Mouse (Mus musculus) skeletal muscle tissue, adult 2 months (tissue): ENCODE results near the gene Mlana.

Experiments used
- DNase-seq: peaks from one replicate; pipeline ENCODE4 v3.0.0-alpha.2; 2012; ENCODE audit warnings: low read depth, low spot score

Gene Mlana

GRCm38 (mm10) chr19:29697245-29697874 lies at the start of gene Mlana:
TSS of gene Mlana (plus strand) at chr19:29697824.
- no peak for DNase-seq

- DNase-seq: no peak
Observed at GRCm38 (mm10) chr19:29648550-29648914, 49.1 kb upstream of the Mlana start.

DNA sequence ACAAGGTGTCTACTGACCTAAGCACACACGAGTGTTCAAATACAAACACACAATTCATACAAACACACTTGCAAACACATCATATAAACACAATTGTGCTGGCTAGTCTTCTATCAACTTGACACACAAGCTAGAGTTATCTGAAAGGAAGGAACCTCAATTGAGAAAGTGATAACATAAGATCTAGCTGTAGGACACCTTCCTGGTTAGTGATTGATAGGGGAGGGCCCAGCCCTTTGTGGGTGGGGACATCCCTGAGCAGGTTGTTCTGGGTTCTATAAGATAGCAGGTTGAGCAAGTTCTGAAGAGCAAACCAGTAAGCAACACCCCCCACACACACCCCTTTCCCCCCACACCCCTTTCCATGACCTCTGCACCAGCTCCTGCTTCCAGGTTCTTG lies 47.9 kb upstream of the Mlana start:
- DNase-seq: no peak

GRCm38 (mm10) chr19:29653768-29654265 lies 43.8 kb upstream of the Mlana start:
- DNase-seq: no peak

DNA sequence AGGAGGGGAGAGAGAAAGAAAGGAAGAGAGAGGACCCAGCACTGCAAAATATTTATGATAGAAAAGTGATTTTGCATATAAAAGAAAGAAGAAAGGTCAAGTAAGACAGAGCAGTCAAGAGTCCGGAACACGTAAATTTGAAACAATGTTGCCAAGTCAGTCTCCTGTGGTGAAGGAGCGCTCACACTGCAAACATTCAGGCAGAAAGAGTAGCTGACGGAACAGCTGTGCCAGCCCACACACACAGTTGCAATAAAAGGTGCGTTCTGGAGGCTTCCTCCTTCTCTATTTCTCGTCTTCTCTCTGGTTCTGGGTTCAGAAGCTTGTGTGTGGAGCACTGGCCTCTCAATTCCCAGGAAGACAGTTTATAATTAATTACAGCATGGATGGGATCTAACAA lies 42.5 kb upstream of the Mlana start:
- DNase-seq: no peak

DNA sequence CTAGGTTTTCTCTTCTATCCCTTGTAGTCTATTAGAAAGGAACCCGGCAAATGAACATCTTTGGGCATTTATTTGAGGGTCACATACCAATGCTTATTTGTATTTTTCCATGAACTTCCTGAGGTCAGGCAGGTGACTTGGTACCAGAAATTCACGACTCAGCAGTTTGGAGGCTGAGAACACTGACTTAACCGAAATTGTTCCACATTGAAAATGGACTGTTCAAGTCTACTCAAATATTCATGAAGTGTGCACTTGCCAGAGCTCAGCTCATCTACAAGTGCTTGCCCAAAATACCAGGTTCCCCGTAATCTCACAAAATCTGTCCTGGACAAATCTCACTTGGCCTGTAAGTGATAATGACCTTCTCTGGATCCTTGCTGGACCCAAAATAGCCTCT lies 41.6 kb upstream of the Mlana start:
- no peak for DNase-seq

DNA sequence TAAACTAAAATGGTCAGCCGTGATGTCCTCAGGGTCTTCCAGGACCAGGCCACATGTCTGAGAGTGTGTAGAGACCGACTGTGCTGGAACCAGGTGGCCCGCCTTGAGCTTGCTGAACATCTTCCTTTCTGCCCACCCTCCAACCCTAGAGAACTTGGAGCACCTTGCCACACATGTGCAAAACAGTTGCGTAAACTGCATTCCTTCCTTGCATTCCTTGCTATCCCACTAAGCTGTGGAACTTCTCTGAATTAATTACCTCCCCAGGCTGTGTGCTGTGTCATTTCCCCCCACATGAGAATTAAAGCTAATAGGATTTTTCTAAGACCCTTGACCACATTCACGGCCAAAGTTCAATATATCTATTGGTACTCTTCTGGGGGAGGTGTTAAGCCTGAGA lies 41.0 kb upstream of the Mlana start:
- no peak for DNase-seq

GRCm38 (mm10) chr19:29657033-29657432 lies 40.6 kb upstream of the Mlana start:
- DNase-seq: no peak

DNA sequence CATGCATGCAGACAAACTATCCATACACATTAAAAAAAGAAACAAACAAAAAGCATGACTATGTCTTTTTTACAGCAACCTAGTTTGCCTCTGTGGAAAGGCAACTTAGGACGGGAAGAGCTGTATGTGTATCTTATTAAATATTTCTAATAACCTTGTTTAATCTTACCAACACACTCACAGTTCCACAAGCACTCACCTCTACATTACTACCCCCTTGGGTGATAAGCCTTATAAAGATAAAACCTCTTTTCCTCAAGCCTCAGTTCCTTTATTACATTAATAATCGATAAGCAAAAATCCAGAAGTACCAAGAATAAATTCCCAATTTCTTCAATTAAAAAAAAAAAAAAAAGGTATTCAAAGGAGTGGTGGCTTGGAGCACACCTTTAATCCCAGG lies 40.1 kb upstream of the Mlana start:
- DNase-seq: no peak

DNA sequence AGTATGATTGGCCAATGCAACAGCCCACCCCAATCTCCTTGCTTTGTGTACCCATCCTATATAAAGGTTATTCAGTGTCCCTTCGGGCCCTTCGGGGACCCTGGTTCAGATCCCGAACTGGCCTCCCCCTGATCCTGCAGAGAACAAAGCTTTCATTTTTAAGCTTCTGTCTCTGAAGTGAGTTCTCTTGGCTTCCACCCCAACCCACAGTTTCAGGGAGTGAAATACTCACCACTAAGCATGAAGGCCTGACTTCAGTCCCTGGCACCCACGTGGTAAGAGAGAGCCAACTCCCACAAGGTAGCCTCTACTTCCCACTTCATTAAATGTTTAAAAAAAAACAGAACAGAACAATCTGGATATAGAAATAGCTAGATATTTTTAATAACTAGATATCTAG lies 38.8 kb upstream of the Mlana start:
- no peak for DNase-seq

GRCm38 (mm10) chr19:29659705-29660104 lies 37.9 kb upstream of the Mlana start:
- DNase-seq: no peak

DNA sequence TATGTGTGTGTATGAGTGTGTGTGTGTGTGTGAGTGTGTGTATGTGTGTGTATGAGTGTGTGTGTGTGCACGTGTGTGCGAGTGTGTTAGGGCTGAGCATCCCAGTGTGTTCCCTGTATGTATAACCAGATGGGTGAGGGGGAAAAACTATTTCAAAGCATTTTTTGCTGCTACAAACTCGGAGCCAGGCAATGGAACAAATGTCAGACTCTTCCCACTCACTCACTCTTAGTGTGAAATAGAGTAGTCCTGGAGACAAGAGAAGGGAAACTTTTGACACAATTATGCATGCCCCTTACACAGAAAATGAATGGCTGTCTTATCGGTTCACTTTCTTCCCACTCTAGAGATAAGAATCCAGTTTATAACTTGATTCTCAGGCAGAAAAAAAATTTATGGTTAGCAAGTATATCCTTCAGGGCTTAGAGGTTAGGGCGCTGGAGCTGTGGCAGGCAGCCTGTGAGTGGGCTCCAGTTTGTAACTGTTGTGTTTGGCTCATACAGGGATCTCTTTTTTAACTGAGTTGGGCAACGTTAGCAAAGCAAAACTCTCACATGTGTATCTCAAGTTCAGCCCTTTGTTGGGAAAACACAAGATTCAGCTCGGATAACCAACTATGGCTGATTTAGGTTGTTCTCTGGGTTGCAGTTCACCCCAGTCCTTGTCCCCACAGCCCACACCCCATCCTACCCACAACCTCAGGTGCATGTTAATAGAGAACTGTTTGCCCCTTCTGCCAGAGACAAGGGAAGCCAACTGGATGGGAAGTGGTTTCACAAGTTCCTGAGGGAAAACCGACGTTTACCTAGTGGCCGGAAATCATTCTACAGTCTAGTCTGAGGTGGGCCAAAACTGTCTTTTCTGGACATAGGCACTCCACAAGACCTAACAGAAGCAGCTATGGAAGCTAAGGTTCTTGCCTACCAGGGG lies 36.5 kb upstream of the Mlana start:
- DNase-seq: no peak

- no peak for DNase-seq
Observed at GRCm38 (mm10) chr19:29661974-29662580, 35.5 kb upstream of the Mlana start.

DNA sequence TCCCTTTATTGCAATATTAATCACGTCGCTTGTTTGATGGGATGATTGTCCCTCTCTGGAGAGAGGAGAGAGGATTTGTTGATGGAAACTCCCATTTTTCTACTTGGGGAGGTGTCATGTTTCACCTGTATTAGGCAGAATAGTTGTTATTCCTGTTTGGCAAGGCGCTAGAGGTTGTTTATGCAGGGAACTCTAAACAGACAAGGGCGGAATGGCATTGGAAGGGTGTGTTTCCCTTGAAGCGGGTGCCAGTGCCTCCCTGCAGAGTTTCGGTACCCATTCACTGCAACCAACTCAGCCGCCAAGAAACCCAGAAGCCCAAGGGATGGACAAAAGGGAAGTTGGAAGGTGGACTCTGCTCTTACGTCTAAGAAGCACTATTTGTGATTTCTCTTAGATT lies 33.8 kb upstream of the Mlana start:
- no peak for DNase-seq

- no peak for DNase-seq
Observed at GRCm38 (mm10) chr19:29664934-29665333, 32.7 kb upstream of the Mlana start.

GRCm38 (mm10) chr19:29666164-29666563 lies 31.5 kb upstream of the Mlana start:
- no peak for DNase-seq

- DNase-seq: peak; percentile 23
Observed at GRCm38 (mm10) chr19:29666965-29667594, 30.5 kb upstream of the Mlana start.

DNA sequence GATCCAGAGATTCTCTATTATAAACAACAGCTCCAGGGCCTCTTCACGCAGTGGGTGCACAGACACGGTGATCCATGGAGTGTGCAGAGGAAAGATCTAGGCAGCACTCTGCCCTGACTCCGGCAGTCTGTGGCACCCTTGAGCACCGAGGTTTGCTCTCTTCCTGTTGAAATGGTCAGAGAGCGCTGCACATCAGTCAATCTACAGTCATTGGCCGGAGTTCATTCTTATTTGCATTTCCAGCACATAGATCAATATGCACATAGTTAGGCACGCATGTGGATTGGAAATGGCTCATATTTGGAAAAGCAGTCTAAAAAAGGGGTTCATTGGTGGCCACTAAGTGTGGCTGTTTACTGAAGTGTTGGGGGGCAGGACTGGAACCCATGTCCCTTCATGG lies 29.5 kb upstream of the Mlana start:
- no peak for DNase-seq

- no peak for DNase-seq
Observed at GRCm38 (mm10) chr19:29670247-29670646, 27.4 kb upstream of the Mlana start.

GRCm38 (mm10) chr19:29671160-29671559 lies 26.5 kb upstream of the Mlana start:
- no peak for DNase-seq

DNA sequence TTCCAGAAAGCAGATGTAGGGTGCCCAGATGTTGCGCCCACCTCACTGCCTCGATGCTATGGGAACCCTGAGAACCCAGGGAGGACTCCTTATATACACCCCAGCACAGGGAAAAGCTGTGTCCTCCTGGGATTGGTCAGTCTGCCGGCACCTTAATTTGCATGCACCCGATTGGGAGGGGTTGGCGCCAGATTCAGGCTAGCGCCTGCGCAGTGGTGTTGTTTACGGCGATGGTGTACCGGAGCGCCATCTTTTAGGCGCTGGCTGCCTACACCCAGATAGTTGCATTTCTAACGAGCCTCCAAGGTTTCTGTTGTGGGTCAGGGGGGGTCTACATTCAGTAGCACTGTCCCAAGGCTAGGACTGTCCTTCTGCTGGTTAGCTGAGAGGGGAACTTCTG lies 25.0 kb upstream of the Mlana start:
- no peak for DNase-seq

DNA sequence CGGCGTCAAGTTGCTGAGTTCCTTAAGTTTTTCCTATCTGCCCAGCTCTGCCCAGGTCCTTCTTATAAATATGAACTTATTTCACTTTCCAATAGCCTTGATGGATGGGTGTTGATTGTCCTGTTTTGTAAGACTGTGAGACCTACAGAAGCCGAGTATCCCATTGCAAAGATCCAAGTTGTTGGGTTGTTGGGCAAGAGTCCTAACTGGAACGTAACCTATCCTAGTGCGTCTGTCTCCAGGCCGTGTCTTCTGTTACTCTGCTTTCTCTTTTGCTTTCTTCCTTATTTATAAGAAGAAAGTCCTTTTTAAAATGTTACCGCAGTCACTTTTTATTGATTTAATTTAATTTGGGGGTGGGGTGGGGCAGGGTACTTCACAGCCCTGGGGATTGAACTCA lies 22.7 kb upstream of the Mlana start:
- DNase-seq: no peak
